Comparison of ENCODE assay signal across 13 mouse cellular contexts in the genomic region with DNA sequence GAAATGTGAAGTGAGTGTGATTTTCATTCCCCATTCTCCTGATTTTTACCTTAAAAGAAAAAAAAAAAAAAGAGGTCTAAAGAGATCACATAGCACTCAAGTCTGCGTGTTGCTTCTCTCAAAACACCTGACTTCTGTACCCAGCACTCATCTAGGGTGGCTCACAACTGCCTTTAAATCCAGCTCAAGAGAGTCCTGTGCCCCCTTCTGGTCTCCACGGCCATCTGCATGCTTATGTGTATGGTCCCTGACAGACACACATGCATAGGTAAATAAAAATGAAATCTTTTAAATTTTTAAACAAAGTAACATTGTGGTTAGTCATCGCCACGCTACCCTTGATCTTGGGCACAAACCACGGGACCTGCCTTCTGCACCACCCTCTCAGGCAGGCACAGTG.
DNase-seq lines count a peak whose midpoint lies in the region; ATAC-seq and TF ChIP-seq lines count a peak whose summit lies in the region.
"Had no signal": no experiment of that assay in that cellular context is flagged by ENCODE, and none has a peak within 500 bp of the region (broad histone marks: within the 10 kb centered on the region; RNA-seq: fewer than 3 reads in every experiment).

No protein-coding gene starts in this region.

- no peaks in the 10 kb centered on the region for H3K9me3 ChIP-seq in ES-Bruce4 (replicated peaks; ENCODE audit: control insufficient read depth, insufficient read depth, low read length, poor library complexity, severe bottlenecking)
- H3K9me3 ChIP-seq: hindbrain, embryonic 15.5 days; neural tube, embryonic 13.5 days had no signal

- TF ChIP-seq CTCF in layer of hippocampus, adult 2 months (conservative IDR thresholded peaks at IDR 0.05): peak; percentile 49
- TF ChIP-seq CTCF in ES-Bruce4 (IDR thresholded peaks at IDR 0.05; ENCODE audit: low read depth, low read length): peak; percentile 23

- H3K27ac ChIP-seq in layer of hippocampus, adult 2 months: no peak overlapping the region
- H3K27ac ChIP-seq in ES-Bruce4 (ENCODE audit: insufficient read depth, low read length): no peak overlapping the region
- H3K27ac ChIP-seq: hindbrain, embryonic 15.5 days; macrophage; neural tube, embryonic 13.5 days had no signal

- no peaks in the 10 kb centered on the region for H3K4me1 ChIP-seq in ES-Bruce4 (ENCODE audit: control insufficient read depth, insufficient read depth, low read length)

- no peak for TF ChIP-seq POLR2A in ES-Bruce4 (IDR thresholded peaks at IDR 0.05; ENCODE audit: insufficient read depth, low read length)

- H3K36me3 ChIP-seq in ES-Bruce4 (ENCODE audit: control insufficient read depth, insufficient read depth, low read length, poor library complexity, severe bottlenecking): no peaks in the 10 kb centered on the region
- H3K36me3 ChIP-seq: hindbrain, embryonic 15.5 days; neural tube, embryonic 13.5 days had no signal

- TF ChIP-seq EP300 in ES-Bruce4 (IDR thresholded peaks at IDR 0.05; ENCODE audit: insufficient read depth, low read depth, low read length): no peak

- no peak for DNase-seq in layer of hippocampus, adult 2 months (ENCODE audit: low spot score in 2 of 2)
- no peak for DNase-seq in layer of hippocampus, postnatal 25 days (ENCODE audit: extremely low spot score in 1 of 2, low spot score in 1 of 2)
- peak; percentile 16 for DNase-seq in CD4-positive helper T cell, adult 2 months (ENCODE audit: low read depth, low spot score)
- no peak for DNase-seq in right cerebral cortex, postnatal 25 days
- DNase-seq in spleen, postnatal 14 days (ENCODE audit: low spot score in 2 of 2): no peak
- DNase-seq: cerebellum, adult 8-10 months; heart, adult 18-20 months had no signal

- H3K9ac ChIP-seq in ES-Bruce4 (ENCODE audit: low read depth, poor library complexity, severe bottlenecking): no peak overlapping the region
- H3K9ac ChIP-seq: hindbrain, embryonic 15.5 days; neural tube, embryonic 13.5 days had no signal

- peak; percentile 32 for ATAC-seq in inflammation-experienced regulatory T-cells, adult 6 months

- H3K4me3 ChIP-seq in layer of hippocampus, adult 2 months: no peak overlapping the region
- H3K4me3 ChIP-seq in ES-Bruce4 (ENCODE audit: low read depth, low read length): no peak overlapping the region
- H3K4me3 ChIP-seq: erythroblast, embryonic 14.5 days; hindbrain, embryonic 15.5 days; neural tube, embryonic 13.5 days had no signal

- H3K27me3 ChIP-seq in ES-Bruce4 (ENCODE audit: control insufficient read depth, insufficient read depth, low read length, poor library complexity, severe bottlenecking): no peaks in the 10 kb centered on the region
- H3K27me3 ChIP-seq: hindbrain, embryonic 15.5 days; neural tube, embryonic 13.5 days had no signal
